Comparison of ENCODE assay signal across 9 mouse cellular contexts in the genomic region with DNA sequence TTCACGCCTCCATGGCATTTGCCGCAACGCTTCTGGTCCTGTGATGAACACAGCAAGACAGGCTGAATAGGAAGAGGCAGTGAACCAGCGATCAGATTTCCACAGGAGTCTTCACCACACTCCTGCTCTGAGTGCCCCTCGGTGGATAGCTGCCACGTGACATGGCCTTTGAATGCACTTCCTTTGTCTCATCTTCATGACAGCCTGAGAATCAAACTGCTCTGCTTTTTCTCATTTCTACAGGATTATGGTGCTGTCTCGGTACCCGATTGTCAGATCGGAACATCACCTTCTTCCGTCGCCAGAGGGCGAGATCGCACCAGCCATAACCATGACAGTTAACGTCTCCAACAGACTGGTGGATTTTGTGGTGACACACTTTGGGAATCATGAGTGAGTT. TPM values are rescaled to one million over a fixed set of nuclear protein-coding genes. Genes with fewer than 3 reads are reported as not detected.
DNase-seq lines count a peak whose midpoint lies in the region; ATAC-seq lines count a peak whose summit lies in the region.
"Had no signal": no experiment of that assay in that cellular context is flagged by ENCODE, and none has a peak within 500 bp of the region (broad histone marks: within the 10 kb centered on the region; RNA-seq: fewer than 3 reads in every experiment).

No protein-coding gene starts in this region.

- H3K9ac ChIP-seq in forebrain, embryonic 16.5 days (replicated peaks; ENCODE audit: low read depth, low read length), result peak overlapping the region; percentile 48
- no peak overlapping the region for H3K9ac ChIP-seq in hindbrain, embryonic 11.5 days (ENCODE audit: low read depth, low read length)

- peak; percentile 78 for DNase-seq in MN1 (ENCODE audit: low spot score)
- peak; percentile 81 for DNase-seq in hindbrain, embryonic 11.5 days (ENCODE audit: low spot score)
- DNase-seq in layer of hippocampus, postnatal 14 days (ENCODE audit: low spot score in 2 of 2), result peak; percentile 87 to 92
- DNase-seq in lung, postnatal 36 days, result peak; percentile 87
- DNase-seq in right cerebral cortex, postnatal 36 days (ENCODE audit: low spot score in 2 of 2), result peak; percentile 74 to 81
- DNase-seq in yolk sac, embryonic 10.5 days (ENCODE audit: low spot score), result peak; percentile 27

- no peaks in the 10 kb centered on the region for H3K4me1 ChIP-seq in forebrain, embryonic 16.5 days (replicated peaks; ENCODE audit: control insufficient read depth, insufficient read depth, low read length)
- H3K4me1 ChIP-seq in hindbrain, embryonic 11.5 days (replicated peaks; ENCODE audit: control insufficient read depth, insufficient read depth, low read length), result no peaks in the 10 kb centered on the region

- no peaks in the 10 kb centered on the region for H3K9me3 ChIP-seq in forebrain, embryonic 16.5 days (ENCODE audit: control insufficient read depth, low read length)
- no peaks in the 10 kb centered on the region for H3K9me3 ChIP-seq in hindbrain, embryonic 11.5 days (ENCODE audit: control insufficient read depth, low read length)

- no peaks in the 10 kb centered on the region for H3K27me3 ChIP-seq in forebrain, embryonic 16.5 days (replicated peaks; ENCODE audit: control insufficient read depth, insufficient read depth, low read length)
- no peaks in the 10 kb centered on the region for H3K27me3 ChIP-seq in hindbrain, embryonic 11.5 days (ENCODE audit: control insufficient read depth, insufficient read depth, low read length)

- H3K27ac ChIP-seq in forebrain, embryonic 16.5 days (ENCODE audit: low read length), result no peak overlapping the region
- H3K27ac ChIP-seq in hindbrain, embryonic 11.5 days (ENCODE audit: low read depth, low read length), result no peak overlapping the region

- 19% methylated on average over 14 of the region's 14 CpGs for WGBS in forebrain, embryonic 16.5 days
- WGBS in hindbrain, embryonic 11.5 days, result 25% methylated on average over 14 of the region's 14 CpGs

- peak; percentile 81 for ATAC-seq in cerebellum, adult (ENCODE audit: insufficient number of reproducible peaks, low FRiP score, low TSS enrichment)
- ATAC-seq in forebrain, embryonic 16.5 days, result peak; percentile 96
- ATAC-seq in hindbrain, embryonic 11.5 days (ENCODE audit: low FRiP score), result peak; percentile 79

- no peak overlapping the region for H3K4me3 ChIP-seq in forebrain, embryonic 16.5 days (replicated peaks; ENCODE audit: low read length)
- H3K4me3 ChIP-seq in hindbrain, embryonic 11.5 days (ENCODE audit: low read depth, low read length), result no peak overlapping the region

- H3K4me2 ChIP-seq in forebrain, embryonic 16.5 days (ENCODE audit: low read length), result 0 out of 2 replicates have a peak overlapping the region, but pooled peaks have one; percentile 4
- no peak overlapping the region for H3K4me2 ChIP-seq in hindbrain, embryonic 11.5 days (replicated peaks; ENCODE audit: low read depth, low read length)

- no peaks in the 10 kb centered on the region for H3K36me3 ChIP-seq in forebrain, embryonic 16.5 days (ENCODE audit: control insufficient read depth, insufficient read depth)
- H3K36me3 ChIP-seq in hindbrain, embryonic 11.5 days (ENCODE audit: control insufficient read depth, insufficient read depth, low read length), result no peaks in the 10 kb centered on the region

RNA-seq across cellular contexts. Expression of a gene that starts 25.7 kb away (rescaled TPM):
- 0.17 TPM in 1 of 2 replicates, not detected in the other for polyA plus RNA-seq in forebrain, embryonic 16.5 days (2015; fragmentation: Nextera tagmentation; extraction: Ambion mirVana)
- polyA plus RNA-seq in hindbrain, embryonic 11.5 days (2014; fragmentation: Nextera tagmentation; extraction: Ambion mirVana), result not detected in 2 replicates
- total RNA-seq in layer of hippocampus, postnatal 14 days (2021), result 1 to 10 TPM; 3.3 to 3.4 TPM
- polyA plus RNA-seq: liver, embryonic 16.5 days had no signal

RNA-seq across cellular contexts. Expression of a gene that starts 49.2 kb away (rescaled TPM):
- polyA plus RNA-seq in forebrain, embryonic 16.5 days (2015; fragmentation: Nextera tagmentation; extraction: Ambion mirVana), result 46.5 and 51.4 TPM in 2 replicates
- polyA plus RNA-seq in hindbrain, embryonic 11.5 days (2014; fragmentation: Nextera tagmentation; extraction: Ambion mirVana), result 73.0 and 80.4 TPM in 2 replicates
- 100 to 1,000 TPM; 116 to 120 TPM for total RNA-seq in layer of hippocampus, postnatal 14 days (2021)

Comparison
In these comparisons a context has a peak if more than half of its experiments do, and no peak if none do; other contexts are left out.
1. DNase-seq: peak in every context shown above with its lines; median percentile 90 in layer of hippocampus, postnatal 14 days; 87 in lung, postnatal 36 days; 81 in hindbrain, embryonic 11.5 days; 78 in MN1; 78 in right cerebral cortex, postnatal 36 days; 27 in yolk sac, embryonic 10.5 days.